ENCODE assay signal across 16 mouse cellular contexts in genomic region chrX:167037971-167038370, GRCm38 (mm10).
"Had no signal": no experiment of that assay in that cellular context is flagged by ENCODE, and none has a peak within 500 bp of the region (broad histone marks: within the 10 kb centered on the region; RNA-seq: fewer than 3 reads in every experiment).

No protein-coding gene starts in this region.

- H3K4me3 ChIP-seq: midbrain, embryonic 10.5 days; midbrain, embryonic 12.5 days; myocyte; neural tube, embryonic 13.5 days; neural tube, embryonic 15.5 days; stomach, embryonic 15.5 days had no signal

- H3K36me3 ChIP-seq: midbrain, embryonic 10.5 days; midbrain, embryonic 12.5 days; neural tube, embryonic 13.5 days; neural tube, embryonic 15.5 days; stomach, embryonic 15.5 days had no signal

- H3K27me3 ChIP-seq: stomach, embryonic 15.5 days had no signal

- H3K9me3 ChIP-seq: midbrain, embryonic 10.5 days; midbrain, embryonic 12.5 days; neural tube, embryonic 13.5 days; neural tube, embryonic 15.5 days; stomach, embryonic 15.5 days had no signal

- H3K4me2 ChIP-seq: lung, embryonic 14.5 days; midbrain, embryonic 12.5 days; neural tube, embryonic 13.5 days; neural tube, embryonic 15.5 days; stomach, embryonic 15.5 days had no signal

- ATAC-seq: midbrain, embryonic 16.5 days had no signal

- H3K27ac ChIP-seq: midbrain, embryonic 10.5 days; midbrain, embryonic 12.5 days; neural tube, embryonic 13.5 days; neural tube, embryonic 15.5 days; stomach, embryonic 15.5 days had no signal

- DNase-seq: lung, embryonic 14.5 days; lung, postnatal 10 days; lung, postnatal 4 days; midbrain, embryonic 14.5 days; retina, postnatal 1 day; right cerebral cortex, adult 18-20 months; thymus, adult 2 months; thymus, postnatal 14 days; thymus, postnatal 36 days had no signal

- H3K4me1 ChIP-seq: midbrain, embryonic 10.5 days; midbrain, embryonic 12.5 days; neural tube, embryonic 13.5 days; neural tube, embryonic 15.5 days; stomach, embryonic 15.5 days had no signal

- H3K9ac ChIP-seq: lung, embryonic 14.5 days; midbrain, embryonic 12.5 days; neural tube, embryonic 13.5 days; neural tube, embryonic 15.5 days; stomach, embryonic 15.5 days had no signal
